Mouse (Mus musculus) spleen, adult 2 months (tissue): ENCODE measurements at regions not wholly inside any gene's neighbourhood (a gene's known extent, or its start where the extent isn't known, plus 50 kb on each side); places are given as distances from the start of the nearest gene placed in this dataset.

Experiments
- CTCF ChIP-seq: fragments of 200-500 bp; IDR thresholded peaks from 2 replicates; pipeline ENCODE4 v1.5.1; 2011; ENCODE audit warnings: mild to moderate bottlenecking, inconsistent platforms; ENCODE audit not compliant: insufficient read depth, insufficient read length, insufficient replicate concordance; ENCODE audit errors: extremely low read depth
- POLR2A ChIP-seq: fragments of 200-500 bp; IDR thresholded peaks from 2 replicates; pipeline ENCODE4 v1.6.1; 2011; ENCODE audit warnings: low read depth, low read length, inconsistent platforms

GRCm38 (mm10) chr13:16636251-16636650 is 624.6 kb downstream of the Inhba start:
- TF ChIP-seq CTCF (no peak), POLR2A (no peak)
